Mouse (Mus musculus): ENCODE results near the gene Mlxipl. TPM values are rescaled to one million over a fixed set of nuclear protein-coding genes. Genes with fewer than 3 reads are reported as not detected.

Mlxipl gene
- total RNA-seq (2023), result 0.98 TPM

GRCm38 (mm10) chr5:135089653-135090052, at the start of gene Mlxipl:
Gene Mlxipl (plus strand): TSS chr5:135089890.

GRCm38 (mm10) chr5:135063629-135064381, 25.9 kb upstream of the Mlxipl start, which contains the start of gene Dnajc30:
Gene Dnajc30 (plus strand): TSS chr5:135064202.

GRCm38 (mm10) chr5:135064909-135065446, 24.7 kb upstream of the Mlxipl start, which contains the start of gene Bud23:
Gene Bud23 (minus strand): TSS chr5:135064959.

GRCm38 (mm10) chr5:135077564-135078481, 11.9 kb upstream of the Mlxipl start, which contains the start of gene Vps37d:
Gene Vps37d (minus strand): TSS chr5:135078266.

GRCm38 (mm10) chr5:135149053-135149819, 59.5 kb downstream of the Mlxipl start, which contains the start of gene Tbl2:
Gene Tbl2 (plus strand): TSS chr5:135149657.

GRCm38 (mm10) chr5:135168063-135169062, 78.7 kb downstream of the Mlxipl start, which contains the start of gene Bcl7b:
Gene Bcl7b (plus strand): TSS chr5:135168283.

GRCm38 (mm10) chr5:135186621-135187348, 97.1 kb downstream of the Mlxipl start, which contains the start of gene Baz1b:
Gene Baz1b (plus strand): TSS chr5:135187264.

Other genes starting within 250 kb of the Mlxipl start
- not detected for gene Tmem270, start 183.2 kb upstream of the Mlxipl start, total RNA-seq (2023)
- not detected for gene Cldn13, start 174.4 kb upstream of the Mlxipl start, total RNA-seq (2023)
- gene Mettl27, start 157.5 kb upstream of the Mlxipl start, total RNA-seq (2023), result 21.3 TPM
- not detected for gene Cldn4, start 143.0 kb upstream of the Mlxipl start, total RNA-seq (2023)
- gene Cldn3, start 103.7 kb upstream of the Mlxipl start, total RNA-seq (2023), result not detected
- 48.8 TPM for gene Abhd11, start 80.7 kb upstream of the Mlxipl start, total RNA-seq (2023)
- 55.8 TPM for gene Stx1a, start 66.4 kb upstream of the Mlxipl start, total RNA-seq (2023)
- 17.4 TPM for gene Dnajc30, start 25.7 kb upstream of the Mlxipl start, total RNA-seq (2023)
- 74.1 TPM for gene Bud23, start 24.9 kb upstream of the Mlxipl start, total RNA-seq (2023)
- not detected for gene Vps37d, start 11.6 kb upstream of the Mlxipl start, total RNA-seq (2023)
- 17.1 TPM for gene Tbl2, start 59.8 kb downstream of the Mlxipl start, total RNA-seq (2023)
- 66.2 TPM for gene Bcl7b, start 78.4 kb downstream of the Mlxipl start, total RNA-seq (2023)
- 106 TPM for gene Baz1b, start 97.4 kb downstream of the Mlxipl start, total RNA-seq (2023)
- gene Fzd9, start 161.3 kb downstream of the Mlxipl start, total RNA-seq (2023), result 0.24 TPM